Mouse (Mus musculus) large intestine, adult 2 months (tissue): ENCODE results near the gene Gm20388. TPM values are rescaled to one million over a fixed set of nuclear protein-coding genes. Genes with fewer than 3 reads are reported as not detected.

Experiments used
- DNase-seq: peaks from one replicate; pipeline ENCODE4 v3.0.0-alpha.2; 2012; ENCODE audit warnings: low read depth, low spot score
- WGBS: fragments of 180-500 bp; shearing (Covaris S2); methylation state at CpG from one replicate; pipeline ENCODE4 v1.1.7; 2018; 5-methylcytosine and 5-hydroxymethylcytosine counted together
- polyA plus RNA-seq: library from polyadenylated mRNA; depleted of rRNA; stranded (reverse); fragments of >200 nt; gene quantifications from 2 replicates; pipeline ENCODE4 v1.2.3, GENCODE M21; 2012

Gm20388 gene
- polyA plus RNA-seq, 1 experiment = 31.5 TPM

GRCm38 (mm10) chr8:121932668-121933520 is 2022.3 kb downstream of the Gm20388 start:
- DNase-seq = no peak

GRCm38 (mm10) chr8:121934506-121934905 is 2023.9 kb downstream of the Gm20388 start:
- WGBS = 33% methylated on average over 4 of the region's 4 CpGs
- no peak for DNase-seq

More at GRCm38 (mm10) chr8:121932668-121933520, 2022.3 kb downstream of the Gm20388 start:
- WGBS = 85% methylated on average over 14 of the region's 14 CpGs

GRCm38 (mm10) chr8:121934923-121935322 is 2024.3 kb downstream of the Gm20388 start:
- DNase-seq = no peak

GRCm38 (mm10) chr8:121935341-121936294 is 2025.0 kb downstream of the Gm20388 start:
- 44% methylated on average over 12 of the region's 12 CpGs for WGBS
- no peak for DNase-seq

- no peak for DNase-seq
- 58% methylated on average over 14 of the region's 14 CpGs for WGBS
These were observed 2025.8 kb downstream of the Gm20388 start for GRCm38 (mm10) chr8:121936391-121936790.

- WGBS = 86% methylated on average over 7 of the region's 7 CpGs
- no peak for DNase-seq
These were observed 2028.1 kb downstream of the Gm20388 start for GRCm38 (mm10) chr8:121938732-121939131.

- 14% methylated on average over 2 of the region's 2 CpGs for WGBS
- no peak for DNase-seq
These were observed 2032.5 kb downstream of the Gm20388 start for GRCm38 (mm10) chr8:121943057-121943540.

GRCm38 (mm10) chr8:121943716-121944115 is 2033.1 kb downstream of the Gm20388 start:
- no peak for DNase-seq
- WGBS = 82% methylated on average over 8 of the region's 8 CpGs

GRCm38 (mm10) chr8:121944831-121945230 is 2034.2 kb downstream of the Gm20388 start, which contains the start of gene Car5a:
Gene Car5a, minus strand, starts transcription at chr8:121944904.
- no peak for DNase-seq

GRCm38 (mm10) chr8:121946351-121946750 is 2035.7 kb downstream of the Gm20388 start:
- no peak for DNase-seq
- 92% methylated on average over 7 of the region's 7 CpGs for WGBS

GRCm38 (mm10) chr8:121947047-121947752 is 2036.6 kb downstream of the Gm20388 start:
- 42% methylated on average over 19 of the region's 19 CpGs for WGBS
- no peak for DNase-seq

GRCm38 (mm10) chr8:121947753-121948141 is 2037.1 kb downstream of the Gm20388 start:
- peak; percentile 65 for DNase-seq
- WGBS = 3% methylated on average over 18 of the region's 18 CpGs

GRCm38 (mm10) chr8:121948321-121949145 is 2037.9 kb downstream of the Gm20388 start:
- DNase-seq = no peak
- 51% methylated on average over 19 of the region's 19 CpGs for WGBS

GRCm38 (mm10) chr8:121949222-121949800 is 2038.7 kb downstream of the Gm20388 start, which contains the start of gene Banp:
Gene Banp, plus strand, starts transcription at chr8:121949750.
- DNase-seq = no peak
- WGBS = 29% methylated on average over 6 of the region's 6 CpGs

- DNase-seq = peak; percentile 97
- under 1% methylated on average over 64 of the region's 66 CpGs for WGBS
These were observed 2039.5 kb downstream of the Gm20388 start for GRCm38 (mm10) chr8:121949941-121950748.

GRCm38 (mm10) chr8:121950749-121951655 is 2040.4 kb downstream of the Gm20388 start:
- DNase-seq = peak; percentile 44
- WGBS = 1% methylated on average over 97 of the region's 97 CpGs

GRCm38 (mm10) chr8:121951656-121952009 is 2041.0 kb downstream of the Gm20388 start:
- WGBS = 13% methylated on average over 7 of the region's 7 CpGs
- no peak for DNase-seq
